Mouse (Mus musculus) neural tube, postnatal 0 days (tissue): ENCODE data around the gene Htr2a. TPM values are rescaled to one million over a fixed set of nuclear protein-coding genes. Genes with fewer than 3 reads are reported as not detected.

Experiments used
- polyA plus RNA-seq: library from polyadenylated mRNA; unstranded; fragments of >200 nt; fragmentation: Nextera tagmentation; extraction: Ambion mirVana; gene quantifications from 2 replicates; pipeline ENCODE4 v1.2.1, GENCODE M21; 2015

Gene Htr2a
- polyA plus RNA-seq, result 4.6 and 4.9 TPM in 2 replicates

DNA sequence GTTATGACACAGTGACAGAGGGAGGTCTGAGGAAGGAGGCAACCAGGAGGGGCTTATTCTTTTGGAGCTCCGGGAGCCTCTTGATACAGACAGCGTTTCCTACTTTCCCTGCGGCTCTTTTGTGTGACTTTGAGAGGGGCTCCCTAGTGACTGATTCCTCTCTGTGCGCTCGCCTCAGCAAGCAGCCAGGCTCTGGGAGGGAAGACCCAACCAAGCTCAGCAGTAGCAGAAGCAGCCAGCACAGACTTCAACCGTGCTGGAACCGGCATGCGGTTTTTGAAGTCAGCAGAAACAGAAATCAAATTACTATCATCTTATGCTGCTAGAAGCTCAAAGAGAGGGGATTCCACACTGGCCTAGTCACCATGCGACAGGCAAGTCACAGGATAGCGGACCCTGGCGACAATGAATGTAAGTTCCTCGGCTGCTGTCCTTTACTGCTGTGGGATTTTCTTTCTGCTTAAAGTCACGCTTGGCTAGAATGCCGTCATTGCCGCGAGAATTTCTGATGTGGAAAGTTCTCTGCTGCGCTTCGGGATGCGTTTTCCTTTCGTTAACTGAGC is at the start of gene Htr2a:
Gene Htr2a, plus strand, starts transcription at position 22 of the 563 bp plus-strand sequence.

DNA sequence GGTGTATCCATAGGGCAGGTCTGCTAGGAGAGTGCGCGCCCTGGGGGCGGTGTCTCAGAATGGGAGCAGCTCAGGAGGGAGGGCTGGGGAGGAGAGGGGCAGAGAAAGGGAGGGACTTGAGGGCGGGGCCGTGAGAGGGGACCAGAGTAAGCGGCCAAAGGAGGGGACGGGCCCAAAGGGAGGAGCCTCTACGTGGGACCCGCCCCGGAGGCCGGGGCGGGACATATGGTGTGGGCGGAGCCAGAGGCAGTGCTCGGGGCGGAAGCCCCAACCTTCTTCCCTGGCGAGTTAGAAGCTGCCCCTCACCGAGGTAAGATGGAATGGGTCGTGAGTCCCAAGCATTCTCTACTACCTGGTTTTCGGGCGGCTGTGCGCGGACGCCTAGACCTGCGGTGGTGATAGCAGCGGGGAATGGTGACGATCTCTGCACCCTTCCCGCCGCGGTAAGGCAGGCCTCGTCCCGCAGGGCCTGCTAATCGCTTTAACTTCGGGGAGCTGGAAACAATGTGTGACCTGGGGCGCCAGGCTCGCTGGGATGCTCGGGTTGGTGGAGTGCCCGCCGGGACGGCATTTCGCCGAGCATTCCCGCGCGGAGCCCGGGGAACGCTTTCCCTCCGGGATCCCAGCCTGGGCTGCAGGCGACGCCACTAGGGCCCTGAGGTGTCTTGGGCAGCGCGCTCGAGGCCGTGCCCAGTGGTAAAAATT is 91.6 kb downstream of the Htr2a start, which contains the start of gene Esd:
Gene Esd, plus strand, starts transcription at position 219 of the 705 bp plus-strand sequence.

Other genes starting within 250 kb of the Htr2a start
- gene Esd, start 91.5 kb downstream of the Htr2a start, polyA plus RNA-seq, result 212 and 233 TPM in 2 replicates